Mouse (Mus musculus) embryonic facial prominence, embryonic 10.5 days (tissue): Measurements from ENCODE around the gene Kcnn1. TPM values are rescaled to one million over a fixed set of nuclear protein-coding genes. Genes with fewer than 3 reads are reported as not detected.

Source experiments
- DNase-seq: peaks from one replicate; pipeline ENCODE4 v3.0.0-alpha.2; 2017; ENCODE audit warnings: low spot score
- H3K27ac ChIP-seq: fragments of 300-500 bp; sonication (generic); replicated peaks from 2 replicates; pipeline ENCODE4 v1.5.1; 2016; ENCODE audit warnings: mild to moderate bottlenecking
- H3K27me3 ChIP-seq: fragments of 300-500 bp; sonication (generic); replicated peaks from 2 replicates; pipeline ENCODE4 v1.6.1; 2016; ENCODE audit warnings: low read depth, mild to moderate bottlenecking; ENCODE audit not compliant: poor library complexity, severe bottlenecking
- H3K36me3 ChIP-seq: fragments of 300-500 bp; sonication (generic); replicated peaks from 2 replicates; pipeline ENCODE4 v1.6.1; 2016; ENCODE audit warnings: mild to moderate bottlenecking, moderate library complexity
- H3K4me1 ChIP-seq: fragments of 300-500 bp; sonication (generic); 2 replicates; pipeline ENCODE4 v1.6.1; 2016
- H3K4me3 ChIP-seq: fragments of 300-500 bp; sonication (generic); 2 replicates; pipeline ENCODE4 v1.5.1; 2016; ENCODE audit warnings: mild to moderate bottlenecking, moderate library complexity
- H3K9me3 ChIP-seq: fragments of 300-500 bp; sonication (generic); 2 replicates; pipeline ENCODE4 v1.6.1; 2016; ENCODE audit warnings: mild to moderate bottlenecking
- WGBS: fragments of 180-500 bp; shearing (Covaris S2); methylation state at CpG from one replicate; pipeline ENCODE4 v1.1.7; 2016; 5-methylcytosine and 5-hydroxymethylcytosine counted together
- microRNA-seq: library from miRNA; unstranded; fragments of <30 nt; microRNA quantifications from one replicate; pipeline ENCODE4, GENCODE M21; 2017
- polyA plus RNA-seq: library from polyadenylated mRNA; unstranded; fragments of >200 nt; fragmentation: Nextera tagmentation; extraction: Ambion mirVana; gene quantifications from 2 replicates; pipeline ENCODE4 v1.2.1, GENCODE M21; 2016

The Kcnn1 gene
- polyA plus RNA-seq, 1 experiment from 2014 or later, result 5.1 TPM

GRCm38 (mm10) chr8:70797081-70798070, 65.7 kb downstream of the Kcnn1 start:
- peak; percentile 94 for DNase-seq
- Histone ChIP-seq H3K27ac (peak overlapping the region; percentile 83), H3K4me3 (peak overlapping the region; percentile 72), H3K27me3 (peaks cover 86% of the 10 kb centered on the region), H3K4me1 (peaks cover 41% of the 10 kb centered on the region), H3K9me3 (no peaks in the 10 kb centered on the region), H3K36me3 (no peaks in the 10 kb centered on the region)
- WGBS, result 1% methylated on average over 57 of the region's 57 CpGs

GRCm38 (mm10) chr8:70796403-70797080, 66.5 kb downstream of the Kcnn1 start:
- Histone ChIP-seq H3K4me3 (peak overlapping the region; percentile 72), H3K27ac (peak overlapping the region; percentile 83), H3K9me3 (no peaks in the 10 kb centered on the region), H3K4me1 (peaks cover 49% of the 10 kb centered on the region), H3K36me3 (no peaks in the 10 kb centered on the region), H3K27me3 (peaks cover 78% of the 10 kb centered on the region)
- 3% methylated on average over 54 of the region's 54 CpGs for WGBS
- DNase-seq, result no peak

DNA sequence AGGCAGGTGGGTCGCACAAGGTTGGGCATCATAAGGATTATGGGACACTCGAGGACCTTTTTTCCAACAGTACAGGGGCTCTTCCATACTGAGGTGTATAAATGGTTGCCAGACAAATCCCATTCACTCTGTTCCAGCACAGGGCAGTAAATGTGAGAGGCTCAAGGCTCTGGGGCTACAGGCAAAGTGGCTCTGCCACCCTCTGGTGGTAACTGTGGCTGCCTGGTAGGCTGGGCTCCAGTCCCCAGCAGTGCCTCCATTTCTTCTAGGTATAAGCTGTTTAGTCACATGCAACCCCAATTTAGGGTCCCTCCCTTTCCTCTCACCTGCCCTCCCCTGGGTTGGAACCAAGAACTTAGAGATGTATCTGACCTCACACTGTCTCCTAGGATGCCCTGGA, 67.7 kb downstream of the Kcnn1 start:
- peaks cover 61% of the 10 kb centered on the region for H3K4me1 ChIP-seq

DNA sequence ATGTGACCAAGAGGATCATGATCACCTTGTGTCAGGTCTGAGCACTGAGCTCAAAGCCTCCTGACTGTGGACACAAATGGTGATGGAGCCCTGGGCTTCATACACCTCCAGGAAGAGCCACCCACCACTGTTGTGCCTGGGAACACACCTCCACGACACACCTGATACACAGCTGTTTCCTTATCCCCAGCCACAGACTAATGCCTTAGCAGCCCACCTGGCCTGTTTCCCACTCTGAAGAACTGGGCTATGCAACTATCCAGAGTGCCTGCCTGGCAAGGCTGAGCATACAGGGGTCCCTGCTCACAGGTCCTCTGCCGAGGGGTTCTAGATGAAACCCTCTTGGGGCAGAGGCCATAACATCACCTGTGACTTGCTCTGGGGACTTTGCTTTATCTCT, 68.8 kb downstream of the Kcnn1 start:
- Histone ChIP-seq H3K27ac (no peak overlapping the region), H3K4me1 (peaks cover 72% of the 10 kb centered on the region), H3K27me3 (peaks cover 70% of the 10 kb centered on the region)

More for the DNA sequence above, 67.7 kb downstream of the Kcnn1 start:
- Histone ChIP-seq H3K9me3 (no peaks in the 10 kb centered on the region), H3K36me3 (no peaks in the 10 kb centered on the region), H3K4me3 (no peak overlapping the region), H3K27ac (no peak overlapping the region), H3K27me3 (peaks cover 75% of the 10 kb centered on the region)
- no peak for DNase-seq
- 85% methylated on average over 2 of the region's 2 CpGs for WGBS

GRCm38 (mm10) chr8:70792700-70793099, 70.4 kb downstream of the Kcnn1 start:
- WGBS, result under 1% methylated on average over 20 of the region's 20 CpGs
- DNase-seq, result peak; percentile 87
- Histone ChIP-seq H3K4me1 (peaks cover 77% of the 10 kb centered on the region), H3K27me3 (peaks cover 70% of the 10 kb centered on the region), H3K9me3 (no peaks in the 10 kb centered on the region), H3K36me3 (peaks cover 21% of the 10 kb centered on the region), H3K27ac (peak overlapping the region; percentile 89), H3K4me3 (peak overlapping the region; percentile 78)

More for the DNA sequence above, 68.8 kb downstream of the Kcnn1 start:
- Histone ChIP-seq H3K9me3 (no peaks in the 10 kb centered on the region), H3K4me3 (no peak overlapping the region), H3K36me3 (peaks cover 6% of the 10 kb centered on the region)
- WGBS, result 87% methylated on average over 2 of the region's 2 CpGs
- no peak for DNase-seq

Small RNA genes within 50 kb of the gene (microRNA-seq; reads per million reads assigned to microRNA genes)
- gene Mir7067, result 1.2 reads per million
- not detected for gene Mir7240

Other genes with a start within 250 kb of the Kcnn1 start
- gene Lrrc25, start 247.1 kb downstream of the Kcnn1 start, polyA plus RNA-seq, result 0.77 and 0.79 TPM in 2 replicates
- 0.14 TPM in 1 of 2 replicates, not detected in the other for gene Gdf15, start 230.8 kb downstream of the Kcnn1 start, polyA plus RNA-seq
- 51.8 and 52.7 TPM in 2 replicates for gene Pgpep1, start 202.9 kb downstream of the Kcnn1 start, polyA plus RNA-seq
- 347 and 351 TPM in 2 replicates for gene Lsm4, start 190.0 kb downstream of the Kcnn1 start, polyA plus RNA-seq
- 58.7 and 61.7 TPM in 2 replicates for gene Jund, start 164.3 kb downstream of the Kcnn1 start, polyA plus RNA-seq
- 0.05 TPM in 1 of 2 replicates, not detected in the other for gene Iqcn, start 159.8 kb downstream of the Kcnn1 start, polyA plus RNA-seq
- gene Gm3336, start 144.7 kb downstream of the Kcnn1 start, polyA plus RNA-seq, result not detected in 2 replicates
- 0.20 and 0.69 TPM in 2 replicates for gene Pde4c, start 139.5 kb downstream of the Kcnn1 start, polyA plus RNA-seq
- 13.6 and 16.2 TPM in 2 replicates for gene Rab3a, start 108.6 kb downstream of the Kcnn1 start, polyA plus RNA-seq
- 28.2 and 34.5 TPM in 2 replicates for gene Mpv17l2, start 102.3 kb downstream of the Kcnn1 start, polyA plus RNA-seq
- gene Pik3r2, start 86.5 kb downstream of the Kcnn1 start, polyA plus RNA-seq, result 79.2 and 79.8 TPM in 2 replicates
- 12.4 and 13.9 TPM in 2 replicates for gene Mast3, start 58.2 kb downstream of the Kcnn1 start, polyA plus RNA-seq
- gene Il12rb1, start 54.8 kb downstream of the Kcnn1 start, polyA plus RNA-seq, result not detected in 2 replicates
- 5.1 and 5.8 TPM in 2 replicates for gene Arrdc2, start 23.5 kb downstream of the Kcnn1 start, polyA plus RNA-seq
- gene Ccdc124, start 10.7 kb upstream of the Kcnn1 start, polyA plus RNA-seq, result 173 and 179 TPM in 2 replicates
- 0.30 and 0.40 TPM in 2 replicates for gene Slc5a5, start 29.5 kb upstream of the Kcnn1 start, polyA plus RNA-seq
- gene Rpl18a, start 34.2 kb upstream of the Kcnn1 start, polyA plus RNA-seq, result 3,888 and 3,901 TPM in 2 replicates
- gene Map1s, start 42.7 kb upstream of the Kcnn1 start, polyA plus RNA-seq, result 67.8 and 72.3 TPM in 2 replicates